Mouse (Mus musculus): ENCODE measurements around the gene Pfkfb4. TPM values are rescaled to one million over a fixed set of nuclear protein-coding genes. Genes with fewer than 3 reads are reported as not detected.

Pfkfb4 gene
- polyA plus RNA-seq, 1 experiment from 2014 or later, result 22.8 TPM

DNA sequence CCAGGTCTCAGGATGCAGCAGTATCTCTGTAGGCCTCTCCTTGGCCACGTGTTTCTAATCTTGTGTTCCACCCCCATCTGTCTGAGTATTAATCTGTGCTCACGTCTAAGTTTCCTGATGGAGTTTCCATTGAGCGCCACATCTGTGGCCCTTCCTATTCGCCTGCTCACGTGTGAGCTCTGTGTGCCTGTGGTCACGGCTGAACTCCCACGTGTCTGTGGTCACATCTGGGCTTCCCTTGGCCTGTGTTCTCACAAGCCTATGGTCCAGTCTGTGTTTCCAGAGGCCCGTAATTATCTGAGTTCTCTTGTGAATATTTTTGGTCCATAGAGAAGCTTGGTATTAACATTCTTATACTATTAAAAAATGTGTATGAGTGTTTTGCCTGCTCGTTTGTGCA lies 15.1 kb upstream of the Pfkfb4 start:
- H3K4me1 ChIP-seq (ENCODE audit: insufficient read depth, low read depth, low read length), result no peaks in the 10 kb centered on the region
- H3K27ac ChIP-seq (ENCODE audit: low read length), result no peak overlapping the region
- H3K27me3 ChIP-seq (replicated peaks; ENCODE audit: insufficient read depth, low read length), result no peaks in the 10 kb centered on the region
- no peak overlapping the region for H3K4me2 ChIP-seq (replicated peaks; ENCODE audit: low read depth, low read length)
- no peak for TF ChIP-seq EP300 (IDR thresholded peaks at IDR 0.05)
- TF ChIP-seq CTCF (IDR thresholded peaks at IDR 0.05), result no peak
- no peak overlapping the region for H3K4me3 ChIP-seq (ENCODE audit: low read depth, low read length)
- ATAC-seq, result no peak
- H3K36me3 ChIP-seq (ENCODE audit: insufficient read depth, low read length), result no peaks in the 10 kb centered on the region
- H3K9ac ChIP-seq (replicated peaks; ENCODE audit: low read depth), result no peak overlapping the region
- DNase-seq (ENCODE audit: low spot score), result no peak
- H3K9me3 ChIP-seq (ENCODE audit: low read length), result no peaks in the 10 kb centered on the region
- 77% methylated on average over 9 of the region's 9 CpGs for WGBS

DNA sequence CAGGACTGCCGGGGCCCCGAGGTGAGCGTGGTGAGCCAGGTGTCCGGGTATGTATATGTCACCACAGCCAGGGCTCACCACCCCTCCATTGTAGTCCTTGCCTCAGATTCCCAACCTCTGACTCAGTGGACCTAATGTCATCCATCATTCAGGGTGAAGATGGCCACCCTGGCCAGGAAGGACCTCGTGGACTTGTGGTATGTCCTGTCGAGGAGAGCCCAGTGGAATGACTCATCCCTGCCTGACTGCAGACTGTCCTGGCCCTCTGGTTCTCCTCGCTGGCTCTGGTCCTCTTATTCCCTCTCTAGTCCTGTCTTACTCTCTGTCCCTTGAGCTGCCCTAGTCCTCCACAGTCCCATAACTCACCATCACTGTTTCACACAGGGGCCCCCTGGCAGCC lies 13.6 kb upstream of the Pfkfb4 start:
- Histone ChIP-seq H3K4me1 (ENCODE audit: insufficient read depth, low read depth, low read length) (no peaks in the 10 kb centered on the region), H3K27me3 (replicated peaks; ENCODE audit: insufficient read depth, low read length) (no peaks in the 10 kb centered on the region), H3K4me2 (replicated peaks; ENCODE audit: low read depth, low read length) (no peak overlapping the region), H3K36me3 (ENCODE audit: insufficient read depth, low read length) (no peaks in the 10 kb centered on the region), H3K9me3 (ENCODE audit: low read length) (no peaks in the 10 kb centered on the region), H3K27ac (ENCODE audit: low read length) (no peak overlapping the region), H3K9ac (replicated peaks; ENCODE audit: low read depth) (no peak overlapping the region), H3K4me3 (ENCODE audit: low read depth, low read length) (no peak overlapping the region)
- 70% methylated on average over 7 of the region's 7 CpGs for WGBS
- DNase-seq (ENCODE audit: low spot score), result no peak
- TF ChIP-seq CTCF (IDR thresholded peaks at IDR 0.05), result no peak
- TF ChIP-seq EP300 (IDR thresholded peaks at IDR 0.05), result no peak
- no peak for ATAC-seq

DNA sequence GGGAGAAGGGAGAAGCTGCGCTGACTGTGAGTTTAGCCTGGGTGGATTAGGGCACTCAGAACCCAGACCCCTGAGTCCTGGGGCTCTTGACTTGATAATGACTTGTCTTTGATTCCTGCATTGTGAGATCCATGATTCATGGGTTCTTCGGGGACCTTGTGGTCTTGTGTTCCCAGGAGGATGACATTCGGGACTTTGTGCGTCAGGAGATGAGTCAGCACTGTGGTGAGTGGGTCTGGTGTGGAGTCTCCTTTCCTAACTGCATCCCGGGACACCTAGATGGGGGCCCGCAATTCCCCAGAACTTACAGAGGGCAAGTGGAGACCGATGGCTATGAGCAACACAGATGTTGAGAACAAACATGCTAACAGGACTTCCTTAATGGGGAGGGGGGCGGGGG lies 9.1 kb upstream of the Pfkfb4 start:
- Histone ChIP-seq H3K4me3 (ENCODE audit: low read depth, low read length) (no peak overlapping the region), H3K27ac (ENCODE audit: low read length) (no peak overlapping the region), H3K36me3 (ENCODE audit: insufficient read depth, low read length) (no peaks in the 10 kb centered on the region), H3K9ac (replicated peaks; ENCODE audit: low read depth) (no peak overlapping the region), H3K4me2 (replicated peaks; ENCODE audit: low read depth, low read length) (no peak overlapping the region), H3K9me3 (ENCODE audit: low read length) (no peaks in the 10 kb centered on the region), H3K27me3 (replicated peaks; ENCODE audit: insufficient read depth, low read length) (no peaks in the 10 kb centered on the region), H3K4me1 (ENCODE audit: insufficient read depth, low read depth, low read length) (no peaks in the 10 kb centered on the region)
- DNase-seq (ENCODE audit: low spot score) (no peak), ATAC-seq (no peak)
- TF ChIP-seq CTCF (IDR thresholded peaks at IDR 0.05) (no peak), EP300 (IDR thresholded peaks at IDR 0.05) (no peak)
- WGBS, result 73% methylated on average over 8 of the region's 8 CpGs

DNA sequence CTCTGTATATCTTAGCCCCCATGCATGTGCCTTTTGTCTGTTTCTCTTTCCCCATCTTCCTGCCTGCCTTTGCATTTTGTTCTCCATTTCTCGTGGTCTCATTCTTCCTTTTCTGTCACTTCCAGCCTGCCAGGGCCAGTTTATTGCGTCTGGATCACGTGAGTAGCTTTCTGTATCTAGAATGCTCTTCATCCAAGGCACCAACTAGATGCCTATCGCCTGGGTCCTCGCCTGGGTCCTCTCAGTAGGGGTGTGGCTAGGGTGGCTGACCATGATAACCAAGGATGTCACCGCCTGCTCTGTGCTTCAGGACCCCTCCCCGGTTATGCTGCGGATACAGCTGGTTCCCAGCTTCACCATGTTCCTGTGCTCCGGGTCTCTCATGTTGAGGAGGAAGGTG lies 8.4 kb upstream of the Pfkfb4 start:
- no peak for ATAC-seq
- DNase-seq (ENCODE audit: low spot score), result no peak
- TF ChIP-seq CTCF (IDR thresholded peaks at IDR 0.05) (no peak), EP300 (IDR thresholded peaks at IDR 0.05) (no peak)
- Histone ChIP-seq H3K36me3 (ENCODE audit: insufficient read depth, low read length) (no peaks in the 10 kb centered on the region), H3K27ac (ENCODE audit: low read length) (no peak overlapping the region), H3K27me3 (replicated peaks; ENCODE audit: insufficient read depth, low read length) (no peaks in the 10 kb centered on the region), H3K9ac (replicated peaks; ENCODE audit: low read depth) (no peak overlapping the region), H3K9me3 (ENCODE audit: low read length) (no peaks in the 10 kb centered on the region), H3K4me2 (replicated peaks; ENCODE audit: low read depth, low read length) (no peak overlapping the region), H3K4me1 (ENCODE audit: insufficient read depth, low read depth, low read length) (peaks cover 4% of the 10 kb centered on the region; the same call in 1 of the 2 replicates), H3K4me3 (ENCODE audit: low read depth, low read length) (no peak overlapping the region)
- 61% methylated on average over 9 of the region's 9 CpGs for WGBS

DNA sequence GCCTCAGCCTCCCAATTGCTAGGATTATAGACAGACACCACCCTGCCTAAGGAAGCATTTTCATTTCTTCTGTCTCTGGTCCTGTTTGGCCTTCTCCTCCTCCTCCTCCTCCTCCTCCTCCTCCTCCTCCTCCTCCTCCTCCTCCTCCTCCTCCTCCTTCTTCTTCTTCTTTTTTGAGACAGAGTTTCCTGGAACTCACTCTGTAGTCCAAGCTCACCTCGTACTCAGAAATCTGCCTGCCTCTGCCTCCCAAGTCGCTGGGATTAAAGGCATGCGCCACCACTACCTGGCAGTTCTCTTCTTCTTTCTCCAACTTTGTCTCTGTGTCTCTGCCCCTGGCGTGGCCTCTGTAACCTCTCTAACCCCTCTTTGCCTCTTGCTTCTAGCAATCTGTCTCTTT lies 5.9 kb upstream of the Pfkfb4 start, which contains the start of gene Ucn2:
Gene Ucn2 (plus strand): TSS at position 301 of the 400 bp plus-strand sequence.
- H3K9ac ChIP-seq (replicated peaks; ENCODE audit: low read depth), result no peak within 1 kb of the TSS
- DNase-seq (ENCODE audit: low spot score) (no peak), ATAC-seq (no peak)
- H3K4me3 ChIP-seq (ENCODE audit: low read depth, low read length), result no peak within 1 kb of the TSS
- H3K4me1 ChIP-seq (ENCODE audit: insufficient read depth, low read depth, low read length), result peaks cover 8% of the 10 kb centered on the region; the same call in 1 of the 2 replicates
- no peak for TF ChIP-seq EP300 (IDR thresholded peaks at IDR 0.05)
- no peak for TF ChIP-seq CTCF (IDR thresholded peaks at IDR 0.05)
- no peaks in the 10 kb centered on the region for H3K27me3 ChIP-seq (replicated peaks; ENCODE audit: insufficient read depth, low read length)
- 84% methylated on average over 3 of the region's 4 CpGs for WGBS
- no peaks in the 10 kb centered on the region for H3K36me3 ChIP-seq (ENCODE audit: insufficient read depth, low read length)
- no peak within 1 kb of the TSS for H3K4me2 ChIP-seq (replicated peaks; ENCODE audit: low read depth, low read length)
- H3K9me3 ChIP-seq (ENCODE audit: low read length), result no peaks in the 10 kb centered on the region
- no peak within 1 kb of the TSS for H3K27ac ChIP-seq (ENCODE audit: low read length)

DNA sequence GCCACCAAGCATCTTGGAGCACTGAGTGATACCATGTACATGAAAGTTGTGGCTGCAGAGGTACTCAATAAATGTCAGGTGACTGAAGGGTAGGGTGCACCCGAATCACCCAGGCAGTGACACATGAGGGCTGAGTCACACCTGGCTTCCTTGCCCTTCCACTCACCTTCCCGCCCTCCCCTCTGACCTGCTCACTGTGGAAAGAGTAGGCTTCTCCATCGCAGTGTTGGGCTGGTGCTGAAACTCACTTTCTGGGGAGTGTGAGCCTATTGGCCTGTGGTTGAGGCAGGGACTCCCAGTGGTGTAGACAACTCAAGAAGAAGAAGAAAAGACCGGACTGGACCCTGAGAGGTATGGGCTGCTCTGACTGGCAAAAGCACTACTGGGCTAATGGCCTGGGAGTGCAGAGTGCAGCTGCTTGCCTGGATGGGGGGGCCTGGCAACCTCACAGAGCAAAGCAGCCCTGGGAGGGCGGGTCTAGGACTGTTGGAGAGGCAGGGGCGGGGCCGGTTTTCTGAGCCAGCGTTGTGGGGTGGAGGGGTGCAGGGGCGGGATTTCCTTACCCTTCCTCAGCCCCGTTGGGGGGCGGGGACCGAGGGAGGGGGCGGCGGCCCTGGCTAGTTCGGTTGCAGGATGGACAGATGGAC lies 3.8 kb upstream of the Pfkfb4 start:
- no peak for ATAC-seq
- 25% methylated on average over 11 of the region's 15 CpGs for WGBS
- H3K9me3 ChIP-seq (ENCODE audit: low read length), result no peaks in the 10 kb centered on the region
- peak overlapping the region; percentile 38 for H3K4me2 ChIP-seq (replicated peaks; ENCODE audit: low read depth, low read length)
- peaks cover 8% of the 10 kb centered on the region; the same call in 1 of the 2 replicates for H3K4me1 ChIP-seq (ENCODE audit: insufficient read depth, low read depth, low read length)
- H3K4me3 ChIP-seq (ENCODE audit: low read depth, low read length), result no peak overlapping the region
- no peak overlapping the region for H3K27ac ChIP-seq (ENCODE audit: low read length)
- TF ChIP-seq EP300 (IDR thresholded peaks at IDR 0.05) (no peak), CTCF (IDR thresholded peaks at IDR 0.05) (no peak)
- H3K9ac ChIP-seq (replicated peaks; ENCODE audit: low read depth), result no peak overlapping the region
- no peaks in the 10 kb centered on the region for H3K27me3 ChIP-seq (replicated peaks; ENCODE audit: insufficient read depth, low read length)
- no peaks in the 10 kb centered on the region for H3K36me3 ChIP-seq (ENCODE audit: insufficient read depth, low read length)
- peak; percentile 49 for DNase-seq (ENCODE audit: low spot score)

Data from lung, postnatal 0 days (tissue).